16 mouse cellular contexts compared by ENCODE assay signal in the genomic region with DNA sequence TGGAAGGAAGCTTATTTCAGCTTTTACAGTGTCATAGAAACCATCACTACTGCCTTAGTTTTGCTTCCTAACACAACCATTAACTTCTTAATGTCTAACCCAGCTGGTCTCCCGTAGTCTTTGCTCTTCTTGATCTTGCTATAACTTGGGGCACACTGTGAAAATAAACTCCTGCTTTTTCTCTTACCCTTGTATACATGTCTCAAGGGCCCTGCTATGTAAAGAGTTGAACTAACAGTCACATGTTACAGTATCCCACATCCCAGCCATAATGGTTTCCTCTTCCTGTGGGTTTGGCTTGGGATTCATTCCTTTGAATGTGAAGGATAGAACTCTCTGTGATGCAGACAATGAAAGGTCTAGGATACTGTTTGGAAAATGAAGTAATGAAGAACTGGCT.
"Had no signal": no experiment of that assay in that cellular context is flagged by ENCODE, and none has a peak within 500 bp of the region (broad histone marks: within the 10 kb centered on the region; RNA-seq: fewer than 3 reads in every experiment).

No protein-coding gene starts in this region.

- H3K9me3 ChIP-seq: neural tube, embryonic 15.5 days; stomach, embryonic 15.5 days had no signal

- H3K36me3 ChIP-seq: neural tube, embryonic 12.5 days; neural tube, embryonic 13.5 days; neural tube, embryonic 15.5 days; stomach, embryonic 15.5 days had no signal

- H3K4me3 ChIP-seq: neural tube, embryonic 12.5 days; neural tube, embryonic 13.5 days; neural tube, embryonic 15.5 days; stomach, embryonic 15.5 days had no signal

- DNase-seq: retina, postnatal 1 day; right cerebral cortex, adult 18-20 months; right cerebral cortex, postnatal 14 days; right cerebral cortex, postnatal 25 days; right cerebral cortex, postnatal 4 days; spleen, adult 18-20 months; thymus, adult 18-20 months; thymus, adult 2 months; thymus, postnatal 14 days; thymus, postnatal 36 days; thymus, postnatal 4 days had no signal

- H3K4me1 ChIP-seq: neural tube, embryonic 12.5 days; neural tube, embryonic 13.5 days; neural tube, embryonic 15.5 days; stomach, embryonic 15.5 days had no signal

- H3K27me3 ChIP-seq: neural tube, embryonic 12.5 days; neural tube, embryonic 13.5 days; neural tube, embryonic 15.5 days; stomach, embryonic 15.5 days had no signal

- H3K27ac ChIP-seq: neural tube, embryonic 12.5 days; neural tube, embryonic 13.5 days; neural tube, embryonic 15.5 days; stomach, embryonic 15.5 days; stomach, postnatal 0 days had no signal

- H3K4me2 ChIP-seq: neural tube, embryonic 12.5 days; neural tube, embryonic 13.5 days; neural tube, embryonic 15.5 days; stomach, embryonic 15.5 days had no signal

- H3K9ac ChIP-seq: neural tube, embryonic 12.5 days; neural tube, embryonic 13.5 days; neural tube, embryonic 15.5 days; stomach, embryonic 15.5 days had no signal
